In the genomic region with DNA sequence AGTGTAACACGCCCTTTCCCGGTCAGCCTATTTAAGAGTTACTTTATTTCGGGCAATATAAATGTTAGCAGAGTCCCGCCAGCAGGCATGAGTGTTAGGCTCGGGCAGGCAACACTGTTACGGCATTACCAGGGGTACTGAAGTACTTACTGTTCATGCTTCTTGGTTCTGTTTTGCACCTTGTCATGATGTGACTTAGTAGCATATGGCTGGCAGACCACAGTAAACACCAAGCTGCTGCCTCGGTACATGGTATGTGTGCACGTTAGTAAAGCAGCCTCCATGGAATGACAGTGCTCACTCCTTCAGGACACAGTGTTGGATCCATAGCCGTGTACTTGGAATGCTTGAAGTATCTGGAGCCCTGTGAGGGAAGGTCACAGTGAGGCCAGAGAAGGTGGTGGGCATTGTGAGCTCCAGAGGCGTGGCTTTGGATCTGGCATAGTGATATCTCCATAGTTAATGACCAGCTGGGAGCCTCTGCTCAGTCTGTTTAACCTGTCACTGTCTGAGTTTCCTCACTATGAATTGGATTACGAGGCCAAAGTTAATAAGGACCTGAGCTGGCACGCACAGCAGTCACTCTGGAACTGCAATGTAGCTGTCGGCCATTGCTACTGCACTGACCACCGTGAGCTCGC, we compare ENCODE assay signal across 19 mouse cellular contexts. TPM values are rescaled to one million over a fixed set of nuclear protein-coding genes. Genes with fewer than 3 reads are reported as not detected.
DNase-seq lines count a peak whose midpoint lies in the region; TF ChIP-seq lines count a peak whose summit lies in the region.
"Had no signal": no experiment of that assay in that cellular context is flagged by ENCODE, and none has a peak within 500 bp of the region (broad histone marks: within the 10 kb centered on the region; RNA-seq: fewer than 3 reads in every experiment).

No protein-coding gene starts in this region.

- H3K79me2 ChIP-seq in liver, adult 2 months (ENCODE audit: control insufficient read depth, insufficient read depth, low read length), result peaks cover 40% of the 10 kb centered on the region

- H3K27me3 ChIP-seq in liver, adult 2 months (ENCODE audit: control insufficient read depth, insufficient read depth, low read length), result no peaks in the 10 kb centered on the region
- H3K27me3 ChIP-seq: liver, embryonic 13.5 days had no signal

- H3K9ac ChIP-seq in liver, adult 2 months (ENCODE audit: low read depth, low read length), result no peak overlapping the region
- H3K9ac ChIP-seq: hindbrain, embryonic 14.5 days; liver, embryonic 13.5 days; lung, embryonic 14.5 days had no signal

- intact Hi-C loops in gastrocnemius, adult 2 months (cut with DNase I), result loop anchor here (2.0 kb wide), 1 partner anchor 58 kb away; no protein-coding TSS in a partner anchor

- no peak for TF ChIP-seq CTCF in gastrocnemius, adult 2 months (IDR thresholded peaks at IDR 0.05)
- no peak for TF ChIP-seq CTCF in liver, adult 2 months (IDR thresholded peaks at IDR 0.05; ENCODE audit: low read depth, low read length)

- H3K4me1 ChIP-seq in liver, adult 2 months (ENCODE audit: control insufficient read depth, insufficient read depth, low read length), result peaks cover 20% of the 10 kb centered on the region

- WGBS in liver, adult 2 months, result 59% methylated on average over 15 of the region's 15 CpGs

- peak overlapping the region; percentile 57 for H3K27ac ChIP-seq in gastrocnemius, adult 2 months
- no peak overlapping the region for H3K27ac ChIP-seq in liver, adult 2 months (replicated peaks; ENCODE audit: insufficient read depth, low read depth, low read length)
- H3K27ac ChIP-seq: hindbrain, embryonic 14.5 days; kidney, postnatal 0 days; left cerebral cortex, adult 2 months; liver, embryonic 13.5 days had no signal

- no peak overlapping the region for H3K4me3 ChIP-seq in gastrocnemius, adult 2 months
- H3K4me3 ChIP-seq in liver, adult 2 months (ENCODE audit: insufficient read depth, low read depth, low read length), result no peak overlapping the region
- H3K4me3 ChIP-seq: left cerebral cortex, adult 2 months; liver, embryonic 13.5 days had no signal

- no peaks in the 10 kb centered on the region for H3K36me3 ChIP-seq in liver, adult 2 months (ENCODE audit: control insufficient read depth, insufficient read depth, low read length)

- DNase-seq in gastrocnemius, adult 2 months, result no peak
- no peak for DNase-seq in gastrocnemius, postnatal 4 days (ENCODE audit: low spot score in 2 of 2)
- peak; percentile 67 for DNase-seq in liver, adult 2 months (ENCODE audit: extremely low read depth, low read depth, low spot score)
- no peak for DNase-seq in liver
- peak; percentile 71 to 74 for DNase-seq in kidney, adult 8-10 months
- no peak for DNase-seq in adrenal gland, adult 2 months
- no peak for DNase-seq in cerebellum, postnatal 4 days (ENCODE audit: low spot score in 2 of 2)
- DNase-seq: adrenal gland, adult 8-10 months; B cell, adult 2 months; cerebellum, adult 9-11 months; gastrocnemius, postnatal 36 days; layer of hippocampus, adult 9-11 months; liver, embryonic 13.5 days; lung, embryonic 14.5 days; lung, postnatal 4 days; thymus, adult 2 months had no signal

- no peak for TF ChIP-seq POLR2A in liver, adult 2 months (IDR thresholded peaks at IDR 0.05; ENCODE audit: extremely low read depth, insufficient read depth, low read length)

RNA-seq across cellular contexts. Expression of gene Med13l, which starts 36.1 kb away (rescaled TPM):
- 10 to 100 TPM; 21.5 to 28.3 TPM for total RNA-seq in gastrocnemius, adult 2 months (2021)
- total RNA-seq in gastrocnemius, postnatal 4 days (2021), result 10 to 100 TPM; 38.6 to 42.3 TPM
- total RNA-seq in liver, adult 2 months (2014; rRNA removed), result 5.0 and 6.6 TPM in 2 replicates
- polyA plus RNA-seq in liver, adult 2 months (2012; rRNA removed), result 3.2 and 4.2 TPM in 2 replicates
- total RNA-seq in adrenal gland, adult 2 months (2021), result 10 to 100 TPM; 31.5 to 34.3 TPM
- 14.1 and 17.0 TPM in 2 replicates for polyA plus RNA-seq in adrenal gland, adult 2 months (2012; rRNA removed)

Comparison
In these comparisons a context has a peak if more than half of its experiments do, and no peak if none do; other contexts are left out.
1. DNase-seq: peak in liver, adult 2 months (single experiment) and kidney, adult 8-10 months (2 of 2); none in gastrocnemius, adult 2 months (single experiment), gastrocnemius, postnatal 4 days (0 of 2), liver (single experiment), adrenal gland, adult 2 months (single experiment) and cerebellum, postnatal 4 days (0 of 2).